Mouse (Mus musculus) duodenum, adult 2 months (tissue): ENCODE measurements around the gene Fam162b. TPM values are rescaled to one million over a fixed set of nuclear protein-coding genes. Genes with fewer than 3 reads are reported as not detected.

ENCODE experiments used
- polyA plus RNA-seq: library from polyadenylated mRNA; depleted of rRNA; stranded (reverse); fragments of >200 nt; gene quantifications from 2 replicates; pipeline ENCODE4 v1.2.3, GENCODE M21; 2012; ENCODE audit warnings: low replicate concordance; rRNA removed

Gene Fam162b
- 0.39 and 1.4 TPM in 2 replicates for polyA plus RNA-seq

DNA sequence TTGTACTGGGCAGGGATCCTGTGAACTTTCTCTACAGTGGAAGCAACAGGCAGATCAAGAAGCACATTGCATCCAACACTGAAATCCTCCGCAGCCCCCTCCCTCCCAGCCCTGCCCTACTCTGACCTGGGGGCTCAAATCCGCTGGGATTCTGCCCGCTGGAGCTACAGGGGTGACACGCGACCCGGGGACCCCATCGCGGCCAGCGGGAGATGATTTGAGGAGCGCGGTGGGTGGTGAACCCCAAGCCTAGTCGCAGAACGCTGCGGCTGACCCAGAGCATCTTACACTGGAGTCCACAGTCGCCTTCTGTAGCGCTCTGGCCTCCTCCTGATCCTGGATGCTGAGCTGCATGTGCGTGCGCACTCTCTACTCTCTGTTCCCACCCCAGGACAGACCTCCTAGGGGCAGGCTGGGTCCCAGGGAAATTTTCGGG is at the start of gene Fam162b:
Gene Fam162b (minus strand): TSS at position 379 of the 436 bp plus-strand sequence.

DNA sequence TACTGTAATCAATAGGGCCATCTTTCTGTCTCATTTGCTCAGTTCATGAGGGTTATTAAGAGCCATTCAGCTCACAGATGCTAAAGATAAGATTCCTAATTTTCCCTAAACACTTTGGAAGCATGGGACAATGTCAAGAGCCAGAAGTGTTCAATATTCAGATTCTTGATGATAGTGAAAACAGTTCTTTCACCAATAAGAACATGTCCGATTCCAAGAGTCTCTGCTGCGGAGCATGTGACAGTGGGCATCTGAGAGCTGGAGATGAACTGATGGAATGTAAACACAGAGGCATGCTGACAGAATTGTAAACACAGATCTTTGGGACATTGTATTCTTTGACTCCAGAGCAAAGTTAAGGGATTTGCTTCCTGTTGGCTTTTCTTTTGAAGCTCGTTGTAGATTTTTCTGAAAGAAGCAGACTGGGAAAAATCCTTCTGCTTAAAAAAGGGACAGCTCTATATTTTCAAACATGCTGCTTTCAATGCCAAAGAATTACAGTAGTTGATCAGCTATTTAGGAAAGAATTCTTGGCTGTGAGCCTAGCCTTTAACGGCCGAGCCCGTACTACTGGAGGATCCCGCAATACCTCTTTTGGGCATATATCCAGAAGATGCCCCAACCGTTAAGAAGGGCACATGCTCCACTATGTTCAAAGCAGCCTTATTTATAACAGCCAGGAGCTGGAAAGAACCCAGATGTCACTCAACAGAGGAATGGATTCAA is 41.3 kb upstream of the Fam162b start, which contains the start of gene Gprc6a:
Gene Gprc6a (minus strand): TSS at position 51 of the 726 bp plus-strand sequence.

Other genes starting within 250 kb of the Fam162b start
- 0.50 and 0.83 TPM in 2 replicates for gene Gm49339, start 109.9 kb downstream of the Fam162b start, polyA plus RNA-seq
- gene Lilr4b, start 109.9 kb downstream of the Fam162b start, polyA plus RNA-seq, result 0.06 and 0.26 TPM in 2 replicates
- gene Lilrb4a, start 99.6 kb downstream of the Fam162b start, polyA plus RNA-seq, result 0.08 and 0.29 TPM in 2 replicates
- gene Gprc6a, start 40.9 kb upstream of the Fam162b start, polyA plus RNA-seq, result not detected in 2 replicates
- gene Rfx6, start 87.2 kb upstream of the Fam162b start, polyA plus RNA-seq, result 0.68 and 0.81 TPM in 2 replicates